28 mouse cellular contexts compared by ENCODE assay signal in genomic region chr10:121790078-121790477, GRCm38 (mm10). TPM values are rescaled to one million over a fixed set of nuclear protein-coding genes. Genes with fewer than 3 reads are reported as not detected.
DNase-seq lines count a peak whose midpoint lies in the region; ATAC-seq and TF ChIP-seq lines count a peak whose summit lies in the region.
"Had no signal": no experiment of that assay in that cellular context is flagged by ENCODE, and none has a peak within 500 bp of the region (broad histone marks: within the 10 kb centered on the region; RNA-seq: fewer than 3 reads in every experiment).

No protein-coding gene starts in this region.

- WGBS in forebrain, embryonic 12.5 days, result 17% methylated on average over 6 of the region's 6 CpGs
- WGBS in forebrain, postnatal 0 days, result 17% methylated on average over 6 of the region's 6 CpGs
- WGBS in hindbrain, embryonic 12.5 days, result 33% methylated on average over 6 of the region's 6 CpGs
- WGBS in hindbrain, embryonic 16.5 days, result 19% methylated on average over 6 of the region's 6 CpGs

- 0 out of 2 replicates have a peak, but pooled peaks have one; percentile 23 for ATAC-seq in forebrain, embryonic 12.5 days (ENCODE audit: low FRiP score)
- ATAC-seq in forebrain, postnatal 0 days, result no peak
- ATAC-seq in hindbrain, embryonic 12.5 days (ENCODE audit: low FRiP score), result no peak
- ATAC-seq in hindbrain, embryonic 16.5 days, result no peak
- ATAC-seq: CD4-positive, CD25-positive, alpha-beta regulatory T cell, adult 4 months; intestine, embryonic 15.5 days; lung, postnatal 0 days had no signal

- no peak overlapping the region for H3K4me3 ChIP-seq in forebrain, embryonic 12.5 days (replicated peaks)
- H3K4me3 ChIP-seq in forebrain, postnatal 0 days (ENCODE audit: low read depth, low read length), result no peak overlapping the region
- no peak overlapping the region for H3K4me3 ChIP-seq in hindbrain, embryonic 12.5 days
- H3K4me3 ChIP-seq in hindbrain, embryonic 16.5 days (ENCODE audit: low read length), result no peak overlapping the region
- H3K4me3 ChIP-seq: embryonic facial prominence, embryonic 12.5 days; heart, embryonic 12.5 days; hindbrain, embryonic 15.5 days; intestine, embryonic 15.5 days; liver, embryonic 13.5 days; megakaryocyte, embryonic 14.5 days; neural tube, embryonic 13.5 days; stomach, embryonic 15.5 days had no signal

- DNase-seq in forebrain, postnatal 0 days, result no peak
- peak; percentile 27 for DNase-seq in brain, embryonic 14.5 days (ENCODE audit: low read depth)
- DNase-seq in retina, embryonic 14.5 days (ENCODE audit: low spot score), result peak; percentile 34
- no peak for DNase-seq in cerebellum, postnatal 25 days
- DNase-seq: adrenal gland, postnatal 25 days; cerebellum, adult 18-20 months; cerebellum, postnatal 10 days; gastrocnemius, postnatal 25 days; heart, adult 18-20 months; kidney, adult 2 months; kidney, postnatal 36 days; left cerebral cortex, postnatal 4 days; liver, embryonic 13.5 days; lung, adult 18-20 months; lung, postnatal 4 days; right cerebral cortex, postnatal 14 days had no signal

- peaks cover 16% of the 10 kb centered on the region for H3K36me3 ChIP-seq in forebrain, embryonic 12.5 days (replicated peaks)
- peaks cover 35% of the 10 kb centered on the region for H3K36me3 ChIP-seq in forebrain, postnatal 0 days (ENCODE audit: insufficient read depth)
- H3K36me3 ChIP-seq in hindbrain, embryonic 12.5 days, result peaks cover 33% of the 10 kb centered on the region
- H3K36me3 ChIP-seq in hindbrain, embryonic 16.5 days (ENCODE audit: control insufficient read depth, insufficient read depth, low read length), result peaks cover 16% of the 10 kb centered on the region
- H3K36me3 ChIP-seq: intestine, embryonic 15.5 days had no signal

- H3K4me1 ChIP-seq in forebrain, embryonic 12.5 days, result peaks cover 12% of the 10 kb centered on the region
- no peaks in the 10 kb centered on the region for H3K4me1 ChIP-seq in forebrain, postnatal 0 days (ENCODE audit: insufficient read depth)
- peaks cover 9% of the 10 kb centered on the region for H3K4me1 ChIP-seq in hindbrain, embryonic 12.5 days
- H3K4me1 ChIP-seq in hindbrain, embryonic 16.5 days (ENCODE audit: control insufficient read depth, insufficient read depth, low read depth, low read length), result no peaks in the 10 kb centered on the region
- H3K4me1 ChIP-seq: embryonic facial prominence, embryonic 12.5 days; heart, embryonic 12.5 days; hindbrain, embryonic 15.5 days; intestine, embryonic 15.5 days; liver, embryonic 13.5 days; megakaryocyte, embryonic 14.5 days; stomach, embryonic 15.5 days had no signal

- no peak overlapping the region for H3K9ac ChIP-seq in forebrain, embryonic 12.5 days
- H3K9ac ChIP-seq in forebrain, postnatal 0 days, result no peak overlapping the region
- H3K9ac ChIP-seq in hindbrain, embryonic 12.5 days, result no peak overlapping the region
- no peak overlapping the region for H3K9ac ChIP-seq in hindbrain, embryonic 16.5 days (ENCODE audit: low read depth, low read length)
- H3K9ac ChIP-seq: embryonic facial prominence, embryonic 12.5 days; heart, embryonic 12.5 days; hindbrain, embryonic 15.5 days; intestine, embryonic 15.5 days; liver, embryonic 13.5 days; neural tube, embryonic 13.5 days; stomach, embryonic 15.5 days had no signal

- no peaks in the 10 kb centered on the region for H3K27me3 ChIP-seq in forebrain, embryonic 12.5 days
- no peaks in the 10 kb centered on the region for H3K27me3 ChIP-seq in forebrain, postnatal 0 days (ENCODE audit: insufficient read depth, low read length)
- no peaks in the 10 kb centered on the region for H3K27me3 ChIP-seq in hindbrain, embryonic 12.5 days
- H3K27me3 ChIP-seq in hindbrain, embryonic 16.5 days (replicated peaks; ENCODE audit: control insufficient read depth, insufficient read depth, low read length), result no peaks in the 10 kb centered on the region
- H3K27me3 ChIP-seq: embryonic facial prominence, embryonic 12.5 days; heart, embryonic 12.5 days; hindbrain, embryonic 15.5 days; intestine, embryonic 15.5 days; liver, embryonic 13.5 days; megakaryocyte, embryonic 14.5 days; neural tube, embryonic 13.5 days; stomach, embryonic 15.5 days had no signal

- H3K4me2 ChIP-seq in forebrain, embryonic 12.5 days, result no peak overlapping the region
- H3K4me2 ChIP-seq in forebrain, postnatal 0 days (ENCODE audit: low read depth), result no peak overlapping the region
- no peak overlapping the region for H3K4me2 ChIP-seq in hindbrain, embryonic 12.5 days (replicated peaks)
- no peak overlapping the region for H3K4me2 ChIP-seq in hindbrain, embryonic 16.5 days (ENCODE audit: low read length)
- H3K4me2 ChIP-seq: embryonic facial prominence, embryonic 12.5 days; heart, embryonic 12.5 days; hindbrain, embryonic 15.5 days; intestine, embryonic 15.5 days; liver, embryonic 13.5 days; neural tube, embryonic 13.5 days; stomach, embryonic 15.5 days had no signal

- TF ChIP-seq CTCF in forebrain, postnatal 0 days (IDR thresholded peaks at IDR 0.05; ENCODE audit: low read depth), result no peak
- TF ChIP-seq CTCF in brain, embryonic 14.5 days (IDR thresholded peaks at IDR 0.05; ENCODE audit: borderline replicate concordance, extremely low read depth, insufficient read depth, insufficient read length), result no peak

- H3K9me3 ChIP-seq in forebrain, embryonic 12.5 days, result no peaks in the 10 kb centered on the region
- no peaks in the 10 kb centered on the region for H3K9me3 ChIP-seq in forebrain, postnatal 0 days (ENCODE audit: low read length)
- H3K9me3 ChIP-seq in hindbrain, embryonic 12.5 days (replicated peaks), result no peaks in the 10 kb centered on the region
- no peaks in the 10 kb centered on the region for H3K9me3 ChIP-seq in hindbrain, embryonic 16.5 days (ENCODE audit: control insufficient read depth, low read length)
- H3K9me3 ChIP-seq: embryonic facial prominence, embryonic 12.5 days; heart, embryonic 12.5 days; hindbrain, embryonic 15.5 days; intestine, embryonic 15.5 days; liver, embryonic 13.5 days; neural tube, embryonic 13.5 days; stomach, embryonic 15.5 days had no signal

- no peak for TF ChIP-seq POLR2A in brain, embryonic 14.5 days (IDR thresholded peaks at IDR 0.05; ENCODE audit: borderline replicate concordance, extremely low read depth, insufficient read depth, insufficient read length, poor library complexity, severe bottlenecking)

- no peak overlapping the region for H3K27ac ChIP-seq in forebrain, embryonic 12.5 days
- H3K27ac ChIP-seq in forebrain, postnatal 0 days (ENCODE audit: low read depth, low read length), result no peak overlapping the region
- H3K27ac ChIP-seq in hindbrain, embryonic 12.5 days, result peak overlapping the region; percentile 12; the same call in 1 of the 2 replicates
- H3K27ac ChIP-seq in hindbrain, embryonic 16.5 days (ENCODE audit: low read depth, low read length), result no peak overlapping the region
- H3K27ac ChIP-seq: embryonic facial prominence, embryonic 12.5 days; hindbrain, embryonic 15.5 days; intestine, embryonic 15.5 days; liver, embryonic 13.5 days; neural tube, embryonic 13.5 days; stomach, embryonic 15.5 days had no signal

RNA-seq across cellular contexts. Expression of gene BC048403, which starts 50.3 kb away (rescaled TPM):
- polyA plus RNA-seq in forebrain, embryonic 12.5 days (2016; fragmentation: Nextera tagmentation; extraction: Ambion mirVana), result 2.5 and 3.0 TPM in 2 replicates
- total RNA-seq in forebrain, postnatal 0 days (2014; rRNA removed), result 1.2 and 4.0 TPM in 2 replicates
- 1.7 and 2.3 TPM in 2 replicates for polyA plus RNA-seq in forebrain, postnatal 0 days (2015; fragmentation: Nextera tagmentation; extraction: Ambion mirVana)
- polyA plus RNA-seq in hindbrain, embryonic 12.5 days (2016; fragmentation: Nextera tagmentation; extraction: Ambion mirVana), result 2.4 TPM in 2 replicates
- polyA plus RNA-seq in hindbrain, embryonic 16.5 days (2015; fragmentation: Nextera tagmentation; extraction: Ambion mirVana), result 2.2 and 2.5 TPM in 2 replicates
- polyA plus RNA-seq in brain, embryonic 14.5 days (2012; rRNA removed), result 4.2 and 4.8 TPM in 2 replicates

Comparison
In these comparisons a context has a peak if more than half of its experiments do, and no peak if none do; other contexts are left out.
1. DNase-seq: peak in brain, embryonic 14.5 days (single experiment) and retina, embryonic 14.5 days (single experiment); none in forebrain, postnatal 0 days (single experiment) and cerebellum, postnatal 25 days (0 of 2).